Mouse (Mus musculus) embryonic facial prominence, embryonic 15.5 days (tissue): ENCODE measurements around the gene Agbl4. TPM values are rescaled to one million over a fixed set of nuclear protein-coding genes. Genes with fewer than 3 reads are reported as not detected.
A peak's percentile ranks its signal among the peaks of the same experiment; 100 is the strongest.

Source experiments
- ATAC-seq: fragments of 200-750 bp; cut with Nextera tagmentation; 2 replicates; pipeline ENCODE4 v1.8.0; 2017; ENCODE audit warnings: low read depth, moderate TSS enrichment; ENCODE audit not compliant: insufficient number of reproducible peaks, low FRiP score, low TSS enrichment
- H3K27ac ChIP-seq: fragments of 300-500 bp; sonication (generic); replicated peaks from 2 replicates; pipeline ENCODE4 v1.5.1; 2015; ENCODE audit warnings: mild to moderate bottlenecking, inconsistent platforms
- H3K27me3 ChIP-seq: fragments of 300-500 bp; sonication (generic); 2 replicates; pipeline ENCODE4 v1.6.1; 2015; ENCODE audit warnings: inconsistent platforms
- H3K36me3 ChIP-seq: fragments of 300-500 bp; sonication (generic); 2 replicates; pipeline ENCODE4 v1.6.1; 2015; ENCODE audit warnings: mild to moderate bottlenecking, inconsistent platforms
- H3K4me1 ChIP-seq: fragments of 300-500 bp; sonication (generic); 2 replicates; pipeline ENCODE4 v1.6.1; 2015; ENCODE audit warnings: inconsistent platforms
- H3K4me2 ChIP-seq: fragments of 300-500 bp; sonication (generic); replicated peaks from 2 replicates; pipeline ENCODE4 v1.6.1; 2015; ENCODE audit warnings: mild to moderate bottlenecking, inconsistent platforms
- H3K4me3 ChIP-seq: fragments of 300-500 bp; sonication (generic); replicated peaks from 2 replicates; pipeline ENCODE4 v1.5.1; 2015; ENCODE audit warnings: mild to moderate bottlenecking, inconsistent platforms
- H3K9ac ChIP-seq: fragments of 300-500 bp; sonication (generic); 2 replicates; pipeline ENCODE4 v1.6.1; 2015; ENCODE audit warnings: inconsistent platforms
- H3K9me3 ChIP-seq: fragments of 300-500 bp; sonication (generic); replicated peaks from 2 replicates; pipeline ENCODE4 v1.6.1; 2016; ENCODE audit warnings: inconsistent platforms
- WGBS: fragments of 180-500 bp; shearing (Covaris S2); methylation state at CpG from one replicate; pipeline ENCODE4 v1.1.7; 2015; 5-methylcytosine and 5-hydroxymethylcytosine counted together
- polyA plus RNA-seq: library from polyadenylated mRNA; unstranded; fragments of >200 nt; fragmentation: Nextera tagmentation; extraction: Ambion mirVana; gene quantifications from 2 replicates; pipeline ENCODE4 v1.2.1, GENCODE M21; 2015

Gene Agbl4
- polyA plus RNA-seq, 1 experiment from 2014 or later, result 2.0 TPM

DNA sequence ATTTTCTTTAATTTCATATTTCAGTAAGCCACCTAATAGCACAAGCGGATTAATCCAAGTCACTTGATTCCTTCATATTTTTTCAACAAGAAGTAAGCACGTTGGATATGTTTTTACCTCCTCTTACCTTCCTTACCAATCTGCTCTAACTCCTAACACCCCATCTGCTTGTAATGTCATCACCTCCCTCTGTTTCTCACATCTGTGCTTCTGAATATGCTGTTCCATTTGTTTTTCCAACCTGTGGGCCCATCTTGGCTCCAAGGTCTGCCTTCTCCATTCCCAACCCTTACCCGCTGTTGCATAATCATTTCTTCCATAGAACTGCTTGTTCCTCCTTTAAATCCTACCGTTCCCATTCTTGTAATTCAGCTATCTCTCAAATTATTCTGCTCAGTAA lies 884.4 kb downstream of the Agbl4 start:
- WGBS, result 87% methylated on average over 4 of the region's 4 CpGs
- Histone ChIP-seq H3K4me2 (no peak overlapping the region), H3K4me3 (no peak overlapping the region), H3K27me3 (no peaks in the 10 kb centered on the region), H3K27ac (no peak overlapping the region), H3K4me1 (no peaks in the 10 kb centered on the region), H3K9me3 (no peaks in the 10 kb centered on the region), H3K9ac (no peak overlapping the region), H3K36me3 (no peaks in the 10 kb centered on the region)
- ATAC-seq, result no peak

DNA sequence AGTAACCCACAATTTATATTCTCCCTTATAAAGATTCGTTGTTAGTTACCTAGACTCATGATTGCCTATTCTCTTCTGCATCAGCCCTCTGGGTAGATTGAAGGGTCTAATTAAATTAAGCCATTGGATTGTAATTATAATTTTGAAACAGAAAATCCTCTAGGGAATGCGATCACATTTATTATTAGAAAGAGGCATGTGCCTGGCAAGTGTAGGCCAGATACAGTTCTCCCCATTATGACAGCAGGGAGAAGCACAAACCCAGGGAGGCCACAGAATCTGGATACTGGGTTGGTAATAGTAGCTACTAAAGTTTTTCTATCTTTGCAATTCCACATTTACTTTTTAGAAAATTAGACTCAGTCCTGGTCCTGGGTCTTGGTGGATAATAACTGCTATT lies 887.2 kb downstream of the Agbl4 start:
- Histone ChIP-seq H3K9ac (no peak overlapping the region), H3K27me3 (no peaks in the 10 kb centered on the region), H3K27ac (no peak overlapping the region), H3K4me1 (no peaks in the 10 kb centered on the region), H3K4me2 (no peak overlapping the region), H3K9me3 (no peaks in the 10 kb centered on the region), H3K36me3 (no peaks in the 10 kb centered on the region), H3K4me3 (no peak overlapping the region)
- no peak for ATAC-seq
- WGBS, result 53% methylated on average over 2 of the region's 2 CpGs

DNA sequence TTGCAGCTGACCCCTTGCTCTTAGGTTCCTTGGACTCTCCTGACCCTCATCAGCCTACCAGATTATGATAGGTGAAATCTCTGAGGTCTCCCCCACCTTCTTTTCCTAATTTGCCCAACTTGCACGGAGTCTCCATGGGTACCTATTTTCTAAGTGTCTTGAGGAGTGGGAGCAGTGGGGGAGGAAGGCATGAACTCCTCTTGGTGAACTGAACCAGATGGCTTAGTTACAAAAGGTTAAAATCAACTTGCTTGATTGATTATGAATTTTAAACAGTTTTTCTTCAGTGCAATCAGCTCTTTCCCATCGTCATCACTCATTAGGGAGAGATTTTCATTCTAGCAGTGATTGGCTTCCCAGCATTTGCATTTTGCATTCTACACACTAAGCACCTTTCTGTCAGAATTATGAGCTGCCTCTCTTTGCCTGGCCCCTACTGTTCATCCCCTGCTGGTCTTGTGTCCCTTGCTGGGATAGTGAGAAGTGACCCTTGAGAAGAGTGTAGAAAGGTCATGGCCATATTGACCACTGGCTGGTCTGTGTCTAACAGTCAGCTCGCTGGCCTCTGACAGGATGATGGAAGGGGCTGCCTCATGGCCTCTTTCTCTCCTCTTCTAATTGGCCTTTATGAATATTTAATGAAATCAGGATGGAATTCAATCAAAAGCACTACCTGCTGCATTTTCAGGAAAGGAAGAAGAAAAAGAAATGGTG lies 897.2 kb downstream of the Agbl4 start:
- WGBS, result 73% methylated on average over 3 of the region's 3 CpGs
- no peak for ATAC-seq

DNA sequence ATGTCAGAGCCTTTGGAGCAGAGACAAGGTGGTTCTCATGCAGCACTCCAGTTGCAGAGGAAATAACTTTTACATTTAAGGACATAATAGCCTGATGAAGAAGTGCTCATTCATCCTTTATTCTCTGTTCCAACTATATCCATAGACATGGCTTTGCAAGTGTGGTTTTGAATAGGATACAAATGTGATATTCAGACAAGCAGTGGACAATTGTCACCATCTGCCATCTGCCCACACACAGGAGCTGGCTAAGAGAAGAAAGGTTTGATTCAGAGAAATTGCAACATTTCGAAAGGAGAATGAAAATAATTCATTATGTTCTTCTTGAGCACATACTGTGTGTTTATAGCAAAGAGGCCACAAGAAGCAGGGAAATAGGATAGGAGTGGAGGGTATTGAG lies 909.1 kb downstream of the Agbl4 start:
- ATAC-seq, result no peak
- H3K36me3 ChIP-seq, result no peaks in the 10 kb centered on the region
- 79% methylated on average over 1 of the region's 1 CpGs for WGBS
- no peaks in the 10 kb centered on the region for H3K9me3 ChIP-seq
- H3K9ac ChIP-seq, result no peak overlapping the region
- no peaks in the 10 kb centered on the region for H3K4me1 ChIP-seq
- H3K4me3 ChIP-seq, result no peak overlapping the region
- no peak overlapping the region for H3K4me2 ChIP-seq
- H3K27me3 ChIP-seq, result no peaks in the 10 kb centered on the region
- no peak overlapping the region for H3K27ac ChIP-seq

More for the DNA sequence above, 897.2 kb downstream of the Agbl4 start:
- no peaks in the 10 kb centered on the region for H3K9me3 ChIP-seq
- H3K27ac ChIP-seq, result no peak overlapping the region
- H3K4me1 ChIP-seq, result no peaks in the 10 kb centered on the region
- H3K4me3 ChIP-seq, result no peak overlapping the region
- H3K36me3 ChIP-seq, result no peaks in the 10 kb centered on the region
- H3K4me2 ChIP-seq, result no peak overlapping the region
- no peak overlapping the region for H3K9ac ChIP-seq
- H3K27me3 ChIP-seq, result no peaks in the 10 kb centered on the region

- H3K4me3 ChIP-seq, result no peak overlapping the region
- H3K4me2 ChIP-seq, result no peak overlapping the region
- no peaks in the 10 kb centered on the region for H3K9me3 ChIP-seq
- H3K9ac ChIP-seq, result no peak overlapping the region
- no peak for ATAC-seq
- no peaks in the 10 kb centered on the region for H3K36me3 ChIP-seq
- no peaks in the 10 kb centered on the region for H3K27me3 ChIP-seq
- H3K4me1 ChIP-seq, result no peaks in the 10 kb centered on the region
- WGBS, result 60% methylated on average over 7 of the region's 7 CpGs
- peak overlapping the region; percentile 6 for H3K27ac ChIP-seq
Measured at GRCm38 (mm10) chr4:111307166-111307565, 909.7 kb downstream of the Agbl4 start.

- H3K9me3 ChIP-seq, result no peaks in the 10 kb centered on the region
- 37% methylated on average over 5 of the region's 5 CpGs for WGBS
- no peak overlapping the region for H3K4me2 ChIP-seq
- no peaks in the 10 kb centered on the region for H3K27me3 ChIP-seq
- no peaks in the 10 kb centered on the region for H3K4me1 ChIP-seq
- no peak overlapping the region for H3K4me3 ChIP-seq
- peak overlapping the region; percentile 6 for H3K27ac ChIP-seq
- ATAC-seq, result no peak
- H3K36me3 ChIP-seq, result no peaks in the 10 kb centered on the region
- no peak overlapping the region for H3K9ac ChIP-seq
Measured at GRCm38 (mm10) chr4:111307633-111308032, 910.2 kb downstream of the Agbl4 start.

DNA sequence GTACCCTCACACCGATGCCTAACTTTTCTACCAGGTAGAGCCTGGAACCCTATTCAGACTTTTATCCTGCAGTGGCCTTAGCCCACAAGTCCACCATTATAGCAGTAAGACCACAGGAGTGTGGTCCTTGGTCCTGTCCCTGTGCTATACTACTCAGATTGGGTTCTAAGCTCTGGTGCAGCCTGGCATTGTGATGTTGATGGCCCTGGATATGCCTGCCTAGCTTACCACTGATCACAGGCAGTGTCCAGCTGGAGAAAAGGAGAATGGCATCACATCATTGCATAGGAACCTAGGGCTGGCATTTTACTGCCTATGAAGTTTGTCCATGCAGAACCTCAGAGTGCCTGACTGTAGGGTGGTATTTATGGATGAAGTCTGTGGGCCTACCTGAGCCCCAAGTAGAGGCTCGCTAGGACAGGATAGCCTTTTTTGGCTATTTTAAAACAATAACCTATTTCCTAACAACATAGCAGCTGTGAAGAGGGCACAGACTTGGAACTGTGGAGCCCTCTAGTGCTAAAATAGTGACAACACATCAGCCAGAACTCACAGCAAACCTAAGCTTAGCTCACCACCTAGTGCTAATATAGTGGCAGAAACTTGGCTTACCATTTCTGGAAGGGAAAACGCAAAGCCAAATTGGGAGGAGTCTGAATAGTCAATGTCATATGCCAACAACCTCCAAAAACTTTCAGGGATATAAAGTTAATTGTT lies 911.3 kb downstream of the Agbl4 start:
- no peak overlapping the region for H3K27ac ChIP-seq
- H3K27me3 ChIP-seq, result no peaks in the 10 kb centered on the region
- no peak overlapping the region for H3K4me3 ChIP-seq
- H3K4me1 ChIP-seq, result no peaks in the 10 kb centered on the region
- ATAC-seq, result no peak
- no peak overlapping the region for H3K4me2 ChIP-seq
- H3K36me3 ChIP-seq, result no peaks in the 10 kb centered on the region
- H3K9me3 ChIP-seq, result no peaks in the 10 kb centered on the region
- H3K9ac ChIP-seq, result no peak overlapping the region
- 75% methylated on average over 3 of the region's 3 CpGs for WGBS

DNA sequence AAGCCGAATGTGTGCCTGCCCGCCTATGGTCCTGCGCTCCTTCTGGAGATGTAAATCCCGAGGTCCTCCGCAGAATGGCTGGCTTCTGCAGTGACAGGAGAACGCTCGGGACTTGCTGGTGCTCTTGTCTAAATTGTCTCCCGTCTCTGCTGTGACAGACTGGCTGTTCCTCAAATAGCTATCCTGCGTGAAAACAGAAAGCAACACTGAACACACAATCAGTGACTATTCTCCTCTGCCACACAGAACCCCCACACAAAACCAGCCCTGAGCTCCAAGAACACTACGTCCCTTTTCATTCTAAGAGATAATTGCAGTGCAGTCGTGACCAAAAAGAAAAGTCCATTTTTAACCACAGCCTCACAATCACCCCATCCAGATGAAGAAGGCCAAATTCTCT lies 929.6 kb downstream of the Agbl4 start:
- Histone ChIP-seq H3K27ac (peak overlapping the region; percentile 8; the same call in 1 of the 2 replicates), H3K4me3 (no peak overlapping the region), H3K9ac (no peak overlapping the region), H3K4me1 (peaks cover 14% of the 10 kb centered on the region; the same call in 1 of the 2 replicates), H3K4me2 (no peak overlapping the region), H3K27me3 (no peaks in the 10 kb centered on the region), H3K9me3 (no peaks in the 10 kb centered on the region), H3K36me3 (no peaks in the 10 kb centered on the region)
- ATAC-seq, result no peak
- WGBS, result 64% methylated on average over 11 of the region's 11 CpGs

GRCm38 (mm10) chr4:111327760-111328373 lies 930.4 kb downstream of the Agbl4 start:
- ATAC-seq, result no peak
- Histone ChIP-seq H3K27ac (peak overlapping the region; percentile 73), H3K4me3 (no peak overlapping the region), H3K9ac (no peak overlapping the region), H3K4me1 (peaks cover 14% of the 10 kb centered on the region; the same call in 1 of the 2 replicates), H3K27me3 (no peaks in the 10 kb centered on the region), H3K9me3 (no peaks in the 10 kb centered on the region), H3K4me2 (no peak overlapping the region), H3K36me3 (no peaks in the 10 kb centered on the region)
- WGBS, result 46% methylated on average over 11 of the region's 11 CpGs

- WGBS, result 34% methylated on average over 4 of the region's 4 CpGs
- no peak overlapping the region for H3K9ac ChIP-seq
Measured at GRCm38 (mm10) chr4:111329501-111329900, 932.0 kb downstream of the Agbl4 start.

DNA sequence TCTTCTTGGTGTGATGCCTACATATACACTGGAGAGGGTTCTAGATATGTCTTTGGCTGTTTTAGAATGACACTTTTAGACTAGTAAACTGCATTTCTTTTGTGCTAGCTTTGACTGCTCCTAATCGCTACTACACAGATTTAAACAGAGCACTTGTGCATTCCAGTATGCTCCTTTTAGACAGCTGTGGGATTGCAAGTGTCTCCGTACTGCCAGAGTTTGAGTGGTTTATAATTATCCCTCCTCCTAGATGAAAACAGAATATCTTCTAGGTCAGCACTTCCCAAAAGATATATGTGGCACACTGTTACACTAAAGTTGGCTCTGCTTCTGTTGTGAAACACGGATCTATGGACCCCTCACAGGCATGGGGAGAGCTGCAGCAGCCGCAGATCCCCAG lies 935.4 kb downstream of the Agbl4 start:
- Histone ChIP-seq H3K4me1 (0 out of 2 replicates have a peak, but pooled peaks cover 6% of the 10 kb centered on the region), H3K9ac (no peak overlapping the region), H3K36me3 (no peaks in the 10 kb centered on the region), H3K4me2 (no peak overlapping the region), H3K4me3 (no peak overlapping the region), H3K27ac (no peak overlapping the region), H3K27me3 (no peaks in the 10 kb centered on the region), H3K9me3 (no peaks in the 10 kb centered on the region)
- ATAC-seq, result no peak
- WGBS, result 73% methylated on average over 4 of the region's 4 CpGs

More at GRCm38 (mm10) chr4:111329501-111329900, 932.0 kb downstream of the Agbl4 start:
- Histone ChIP-seq H3K4me3 (no peak overlapping the region), H3K9me3 (no peaks in the 10 kb centered on the region), H3K27me3 (no peaks in the 10 kb centered on the region), H3K36me3 (no peaks in the 10 kb centered on the region), H3K4me2 (no peak overlapping the region), H3K4me1 (peaks cover 14% of the 10 kb centered on the region; the same call in 1 of the 2 replicates), H3K27ac (peak overlapping the region; percentile 73)
- ATAC-seq, result peak; percentile 51
